Mouse (Mus musculus) embryonic facial prominence, embryonic 13.5 days (tissue): ENCODE results near the gene Stil. TPM values are rescaled to one million over a fixed set of nuclear protein-coding genes. Genes with fewer than 3 reads are reported as not detected.

Experiments used
- ATAC-seq: fragments of 200-750 bp; cut with Nextera tagmentation; 2 replicates; pipeline ENCODE4 v1.8.0; 2017; ENCODE audit warnings: low read depth; ENCODE audit not compliant: insufficient number of reproducible peaks, insufficient read depth, low FRiP score, low TSS enrichment
- H3K27ac ChIP-seq: fragments of 300-500 bp; sonication (generic); 2 replicates; pipeline ENCODE4 v1.5.1; 2015; ENCODE audit warnings: moderate library complexity, mild to moderate bottlenecking, inconsistent platforms
- H3K27me3 ChIP-seq: fragments of 300-500 bp; sonication (generic); 2 replicates; pipeline ENCODE4 v1.6.1; 2015; ENCODE audit warnings: mild to moderate bottlenecking, inconsistent platforms
- H3K36me3 ChIP-seq: fragments of 300-500 bp; sonication (generic); 2 replicates; pipeline ENCODE4 v1.6.1; 2015; ENCODE audit warnings: mild to moderate bottlenecking, inconsistent platforms
- H3K4me1 ChIP-seq: fragments of 300-500 bp; sonication (generic); 2 replicates; pipeline ENCODE4 v1.6.1; 2015; ENCODE audit warnings: inconsistent platforms
- H3K4me2 ChIP-seq: fragments of 300-500 bp; sonication (generic); 2 replicates; pipeline ENCODE4 v1.6.1; 2015; ENCODE audit warnings: moderate library complexity, mild to moderate bottlenecking, inconsistent platforms
- H3K4me3 ChIP-seq: fragments of 300-500 bp; sonication (generic); 2 replicates; pipeline ENCODE4 v1.5.1; 2015; ENCODE audit warnings: mild to moderate bottlenecking, inconsistent platforms
- H3K9ac ChIP-seq: fragments of 300-500 bp; sonication (generic); 2 replicates; pipeline ENCODE4 v1.6.1; 2015; ENCODE audit warnings: mild to moderate bottlenecking, inconsistent platforms
- H3K9me3 ChIP-seq: fragments of 300-500 bp; sonication (generic); 2 replicates; pipeline ENCODE4 v1.6.1; 2016; ENCODE audit warnings: inconsistent platforms
- WGBS: fragments of 180-500 bp; shearing (Covaris S2); methylation state at CpG from one replicate; pipeline ENCODE4 v1.1.7; 2015; ENCODE audit warnings: mixed read lengths; 5-methylcytosine and 5-hydroxymethylcytosine counted together
- polyA plus RNA-seq: library from polyadenylated mRNA; unstranded; fragments of >200 nt; fragmentation: Nextera tagmentation; extraction: Ambion mirVana; gene quantifications from 2 replicates; pipeline ENCODE4 v1.2.1, GENCODE M21; 2015

Gene Stil
- polyA plus RNA-seq, 1 experiment from 2014 or later = 12.5 TPM

DNA sequence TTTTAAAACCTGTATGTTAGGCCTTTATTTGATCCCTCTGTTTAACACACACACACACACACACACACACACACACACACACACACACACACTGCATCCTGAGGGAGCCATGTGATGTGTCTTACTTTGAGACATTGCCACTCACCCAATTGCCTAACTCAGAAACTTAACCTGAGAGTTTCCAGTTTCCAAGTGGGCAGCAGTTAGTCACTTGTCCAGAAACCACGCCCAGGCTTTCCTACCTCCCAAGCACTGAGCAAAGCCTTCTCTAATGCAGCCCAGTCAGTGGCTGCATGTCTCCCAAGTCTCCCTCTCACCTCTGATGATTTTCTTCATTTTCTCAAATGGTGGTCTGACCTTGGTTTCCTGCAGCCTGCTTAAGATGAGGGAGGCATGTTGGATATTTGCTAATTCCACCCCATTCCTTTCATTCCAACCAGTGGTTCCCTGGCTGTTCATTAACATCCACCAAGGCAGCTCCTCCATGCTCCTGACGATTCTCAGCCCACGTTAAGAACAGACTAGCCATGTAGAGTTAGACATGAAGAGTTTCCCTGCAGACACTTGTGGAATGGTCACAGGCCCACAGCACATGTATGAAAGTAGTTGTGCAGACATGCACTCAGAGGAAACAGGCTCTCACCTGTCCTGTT, 86.9 kb downstream of the Stil start:
- no peaks in the 10 kb centered on the region for H3K9me3 ChIP-seq
- H3K4me2 ChIP-seq = no peak overlapping the region
- no peak overlapping the region for H3K27ac ChIP-seq
- WGBS = 61% methylated on average over 3 of the region's 3 CpGs
- H3K4me1 ChIP-seq = no peaks in the 10 kb centered on the region
- no peaks in the 10 kb centered on the region for H3K36me3 ChIP-seq
- no peak overlapping the region for H3K9ac ChIP-seq
- H3K4me3 ChIP-seq = no peak overlapping the region
- ATAC-seq = no peak
- peaks cover 42% of the 10 kb centered on the region for H3K27me3 ChIP-seq

GRCm38 (mm10) chr4:115088611-115089338, 88.8 kb downstream of the Stil start, which contains the start of gene Pdzk1ip1:
Gene Pdzk1ip1 (plus strand): TSS chr4:115088708.
- WGBS = 25% methylated on average over 11 of the region's 11 CpGs
- Histone ChIP-seq H3K36me3 (no peaks in the 10 kb centered on the region), H3K27ac (no peak within 1 kb of the TSS), H3K9ac (no peak within 1 kb of the TSS), H3K9me3 (no peaks in the 10 kb centered on the region), H3K4me2 (peak within 1 kb of the TSS; percentile 18; the same call in 1 of the 2 replicates), H3K4me1 (no peaks in the 10 kb centered on the region), H3K27me3 (peaks cover 54% of the 10 kb centered on the region), H3K4me3 (no peak within 1 kb of the TSS)
- no peak for ATAC-seq

- Histone ChIP-seq H3K9me3 (no peaks in the 10 kb centered on the region), H3K4me2 (no peak overlapping the region), H3K36me3 (no peaks in the 10 kb centered on the region), H3K4me1 (peaks cover 2% of the 10 kb centered on the region), H3K4me3 (no peak overlapping the region), H3K9ac (no peak overlapping the region), H3K27me3 (peaks cover 68% of the 10 kb centered on the region), H3K27ac (no peak overlapping the region)
- no peak for ATAC-seq
- 43% methylated on average over 2 of the region's 2 CpGs for WGBS
These were observed 90.6 kb downstream of the Stil start for GRCm38 (mm10) chr4:115090592-115090991.

DNA sequence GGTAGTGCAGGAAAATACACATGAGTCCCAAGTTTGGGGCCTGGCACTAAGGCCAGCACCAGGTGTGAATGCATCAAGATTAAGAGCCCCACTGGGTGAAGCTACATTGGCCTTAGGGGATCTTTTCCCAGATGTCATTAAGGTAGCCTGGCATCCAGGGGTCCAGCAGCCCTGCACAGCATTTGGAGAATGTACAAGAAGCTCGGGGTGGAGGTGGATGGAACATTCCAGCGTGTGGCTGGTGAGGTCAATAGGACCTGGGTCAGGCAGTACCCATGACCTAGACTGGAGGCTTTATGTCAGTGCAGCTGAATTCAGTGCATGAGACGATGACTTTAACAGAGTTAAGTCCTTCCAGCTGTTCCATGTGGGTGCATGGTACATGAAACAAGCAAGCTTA, 91.8 kb downstream of the Stil start:
- no peaks in the 10 kb centered on the region for H3K36me3 ChIP-seq
- H3K9ac ChIP-seq = no peak overlapping the region
- 65% methylated on average over 3 of the region's 3 CpGs for WGBS
- no peak overlapping the region for H3K4me3 ChIP-seq
- H3K27ac ChIP-seq = no peak overlapping the region
- ATAC-seq = no peak
- H3K4me2 ChIP-seq = no peak overlapping the region
- H3K27me3 ChIP-seq = peaks cover 79% of the 10 kb centered on the region
- H3K9me3 ChIP-seq = no peaks in the 10 kb centered on the region
- peaks cover 14% of the 10 kb centered on the region for H3K4me1 ChIP-seq

Other genes with a start within 250 kb of the Stil start
- not detected in 2 replicates for gene Gm12830, start 178.4 kb upstream of the Stil start, polyA plus RNA-seq
- 1.8 and 2.0 TPM in 2 replicates for gene Foxd2, start 91.3 kb upstream of the Stil start, polyA plus RNA-seq
- not detected in 2 replicates for gene Foxe3, start 74.1 kb upstream of the Stil start, polyA plus RNA-seq
- gene Cmpk1, start 12.9 kb upstream of the Stil start, polyA plus RNA-seq = 99.5 and 103 TPM in 2 replicates
- gene Tal1, start 56.3 kb downstream of the Stil start, polyA plus RNA-seq = 1.4 and 1.7 TPM in 2 replicates
- gene Pdzk1ip1, start 88.5 kb downstream of the Stil start, polyA plus RNA-seq = 8.7 and 12.3 TPM in 2 replicates
- gene Cyp4x1, start 134.1 kb downstream of the Stil start, polyA plus RNA-seq = 0.08 and 0.15 TPM in 2 replicates
- not detected in 2 replicates for gene Cyp4a29, start 241.9 kb downstream of the Stil start, polyA plus RNA-seq